Mouse (Mus musculus) forebrain, embryonic 16.5 days (tissue): ENCODE measurements around the gene Proca1. TPM values are rescaled to one million over a fixed set of nuclear protein-coding genes. Genes with fewer than 3 reads are reported as not detected.

Source experiments
- ATAC-seq: fragments of 200-750 bp; cut with Nextera tagmentation; 2 replicates; pipeline ENCODE4 v1.8.0; 2017; ENCODE audit warnings: mild to moderate bottlenecking, moderate library complexity
- H3K27ac ChIP-seq: fragments of 300-500 bp; sonication (generic); 2 replicates; pipeline ENCODE4 v1.5.1; 2014; ENCODE audit warnings: low read length, control low read depth
- H3K27me3 ChIP-seq: fragments of 300-500 bp; sonication (generic); replicated peaks from 2 replicates; pipeline ENCODE4 v1.6.1; 2014; ENCODE audit warnings: low read length; ENCODE audit not compliant: control insufficient read depth, insufficient read depth
- H3K36me3 ChIP-seq: fragments of 300-500 bp; sonication (generic); 2 replicates; pipeline ENCODE4 v1.6.1; 2014; ENCODE audit not compliant: control insufficient read depth, insufficient read depth
- H3K4me1 ChIP-seq: fragments of 300-500 bp; sonication (generic); replicated peaks from 2 replicates; pipeline ENCODE4 v1.6.1; 2014; ENCODE audit warnings: low read length; ENCODE audit not compliant: control insufficient read depth, insufficient read depth
- H3K4me2 ChIP-seq: fragments of 300-500 bp; sonication (generic); 2 replicates; pipeline ENCODE4 v1.6.1; 2014; ENCODE audit warnings: mild to moderate bottlenecking, low read length, control low read depth
- H3K4me3 ChIP-seq: fragments of 300-500 bp; sonication (generic); replicated peaks from 2 replicates; pipeline ENCODE4 v1.5.1; 2014; ENCODE audit warnings: mild to moderate bottlenecking, low read length, control low read depth
- H3K9ac ChIP-seq: fragments of 300-500 bp; sonication (generic); replicated peaks from 2 replicates; pipeline ENCODE4 v1.6.1; 2014; ENCODE audit warnings: low read depth, low read length, control low read depth
- H3K9me3 ChIP-seq: fragments of 300-500 bp; sonication (generic); 2 replicates; pipeline ENCODE4 v1.6.1; 2016; ENCODE audit warnings: low read length; ENCODE audit not compliant: control insufficient read depth
- WGBS: fragments of 180-500 bp; shearing (Covaris S2); extraction: QIAGEN DNeasy Blood & Tissue Kit; methylation state at CpG from one replicate; pipeline ENCODE4 v1.1.7; 2014; 5-methylcytosine and 5-hydroxymethylcytosine counted together
- microRNA-seq: library from miRNA; unstranded; fragments of <30 nt; microRNA quantifications from one replicate; pipeline ENCODE4, GENCODE M21; 2017
- polyA plus RNA-seq: library from polyadenylated mRNA; unstranded; fragments of >200 nt; fragmentation: Nextera tagmentation; extraction: Ambion mirVana; gene quantifications from 2 replicates; pipeline ENCODE4 v1.2.1, GENCODE M21; 2015

Gene Proca1
- polyA plus RNA-seq, 1 experiment from 2014 or later: 3.0 TPM

DNA sequence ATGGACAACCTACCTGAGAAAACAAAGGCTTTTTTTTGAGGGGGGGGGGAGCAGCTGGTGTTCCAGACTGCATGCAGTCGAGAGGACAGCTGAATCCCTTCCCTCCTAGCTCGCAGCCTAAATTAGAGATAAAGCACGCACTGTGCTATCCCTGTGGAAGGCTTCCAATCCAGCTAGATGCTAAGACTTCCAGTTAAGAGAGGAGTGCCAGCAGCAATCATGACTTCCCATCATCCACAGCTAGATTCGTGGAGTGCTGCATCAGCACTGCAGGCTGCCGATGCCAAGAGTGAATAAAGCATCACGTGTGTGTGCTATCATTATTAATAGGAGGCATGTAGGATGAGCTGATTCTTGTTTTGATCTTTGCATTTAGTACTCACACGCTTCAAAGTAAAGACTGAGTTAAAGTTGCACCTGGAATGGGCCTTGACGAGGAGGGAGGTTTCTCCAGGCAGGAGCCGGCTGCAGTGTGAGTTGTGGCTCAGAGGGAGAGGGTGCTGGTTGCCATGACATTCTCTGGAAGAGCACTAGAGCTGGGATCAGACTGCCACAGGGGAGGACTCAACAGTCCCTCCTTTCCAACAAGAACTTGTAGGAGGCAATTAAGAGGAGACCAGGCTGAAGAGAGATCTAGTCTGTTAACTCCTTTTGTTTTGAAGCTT is 47.1 kb downstream of the Proca1 start:
- Histone ChIP-seq H3K36me3 (peaks cover 3% of the 10 kb centered on the region), H3K4me2 (no peak overlapping the region), H3K27ac (no peak overlapping the region), H3K9me3 (no peaks in the 10 kb centered on the region), H3K4me3 (no peak overlapping the region), H3K27me3 (no peaks in the 10 kb centered on the region), H3K4me1 (peaks cover 11% of the 10 kb centered on the region; the same call in 1 of the 2 replicates), H3K9ac (no peak overlapping the region)
- ATAC-seq: no peak
- WGBS: 81% methylated on average over 9 of the region's 9 CpGs

DNA sequence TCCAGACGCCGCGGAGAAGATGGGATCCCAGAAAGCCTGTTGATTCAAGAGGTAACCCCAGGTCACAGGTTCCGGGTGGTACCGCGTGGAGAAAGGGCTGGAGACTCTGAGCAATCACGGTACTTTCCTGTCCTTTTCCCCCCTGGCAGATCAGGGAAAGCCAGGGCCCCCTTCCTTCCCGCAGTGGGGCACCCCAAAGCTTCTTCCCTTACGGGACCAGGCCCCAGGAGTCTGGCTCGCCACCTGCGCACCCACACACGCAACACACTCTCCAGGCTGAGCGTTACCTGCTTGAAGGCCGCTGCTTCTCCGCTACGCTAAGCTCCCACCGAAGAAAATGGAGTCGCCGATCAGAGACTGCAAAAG is 52.1 kb downstream of the Proca1 start:
- Histone ChIP-seq H3K27me3 (no peaks in the 10 kb centered on the region), H3K27ac (peak overlapping the region; percentile 97), H3K4me1 (peaks cover 31% of the 10 kb centered on the region), H3K4me2 (peak overlapping the region; percentile 84), H3K9me3 (no peaks in the 10 kb centered on the region), H3K4me3 (peak overlapping the region; percentile 76), H3K9ac (peak overlapping the region; percentile 77), H3K36me3 (no peaks in the 10 kb centered on the region)
- no peak for ATAC-seq
- WGBS: 1% methylated on average over 19 of the region's 19 CpGs

DNA sequence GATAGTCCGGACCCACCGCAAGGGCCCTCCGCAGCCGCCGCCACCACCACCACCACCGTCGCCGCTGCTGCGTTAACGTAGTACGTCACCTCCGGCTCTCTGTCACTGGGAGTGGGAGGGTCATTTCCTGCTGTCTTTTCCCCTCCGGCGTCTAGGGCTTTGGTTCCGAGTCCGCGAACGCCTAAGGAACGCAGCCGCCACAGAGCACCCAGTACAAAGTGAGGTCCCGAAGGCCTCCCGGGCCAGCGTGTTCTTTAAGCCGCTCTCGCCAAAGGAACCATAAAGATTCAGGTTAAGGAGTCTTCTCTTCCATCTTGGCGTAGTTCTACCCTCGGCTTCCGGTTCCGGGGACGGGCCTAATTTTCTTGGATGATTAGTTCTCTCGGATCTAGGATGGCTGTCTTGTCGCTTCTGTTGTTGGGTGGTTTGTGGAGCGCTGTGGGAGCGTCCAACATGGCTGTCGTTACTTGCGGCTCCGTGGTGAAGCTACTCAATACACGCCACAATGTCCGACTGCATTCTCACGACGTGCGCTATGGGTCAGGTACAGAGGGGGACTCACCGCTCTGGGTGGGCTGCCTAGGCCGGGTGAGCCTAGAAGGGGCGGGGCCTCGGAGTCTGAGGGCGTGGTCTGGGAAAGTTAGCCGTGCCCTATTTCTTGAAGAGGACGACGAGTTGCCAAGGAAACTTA is 52.6 kb downstream of the Proca1 start, which contains the start of the genes Sdf2 and Supt6:
TSS of gene Sdf2 (plus strand) at position 120 of the 691 bp plus-strand sequence.
TSS of gene Supt6 (minus strand) at position 361 of the 691 bp plus-strand sequence.
- Histone ChIP-seq H3K27me3 (no peaks in the 10 kb centered on the region), H3K4me3 (peak within 1 kb of the TSS; percentile 76), H3K36me3 (no peaks in the 10 kb centered on the region), H3K27ac (peak within 1 kb of the TSS; percentile 97), H3K4me1 (peaks cover 31% of the 10 kb centered on the region), H3K9ac (peak within 1 kb of the TSS; percentile 77), H3K4me2 (peak within 1 kb of the TSS; percentile 84), H3K9me3 (no peaks in the 10 kb centered on the region)
- peak; percentile 97 for ATAC-seq
- 0% methylated on average over 50 of the region's 50 CpGs for WGBS

DNA sequence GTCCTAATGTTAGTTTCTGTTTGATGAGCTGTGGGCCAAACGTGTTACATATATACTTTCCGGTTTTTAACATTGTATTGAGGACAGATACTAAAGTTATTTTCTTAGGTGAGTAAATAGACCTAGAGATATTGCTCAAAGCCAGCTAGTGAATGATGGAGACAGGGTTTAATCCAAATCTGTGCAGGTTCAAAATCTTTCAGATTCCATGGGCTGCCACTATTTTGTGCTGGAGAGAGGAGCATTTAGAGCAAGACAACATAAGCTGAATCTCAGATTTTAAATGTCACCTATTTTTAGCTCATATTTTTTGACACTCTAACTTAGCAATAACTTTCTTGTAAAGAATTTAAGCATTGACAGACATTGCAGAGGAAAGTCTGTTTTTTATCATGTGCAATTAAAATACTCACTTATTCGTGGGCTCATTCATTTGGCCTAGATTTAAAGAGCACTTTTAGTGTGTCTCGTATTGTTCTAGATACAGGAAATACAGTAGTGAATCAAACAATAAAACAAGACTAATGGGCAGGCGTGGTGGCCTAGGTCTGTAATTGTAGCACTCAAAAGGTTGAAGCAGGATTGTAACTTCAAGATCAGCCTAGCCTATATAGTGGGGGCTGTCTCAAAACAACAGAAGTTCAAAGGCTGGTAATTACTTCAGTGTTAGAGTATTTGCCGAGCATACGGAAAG is 53.3 kb downstream of the Proca1 start:
- H3K4me1 ChIP-seq: peaks cover 31% of the 10 kb centered on the region
- H3K36me3 ChIP-seq: no peaks in the 10 kb centered on the region
- no peak for ATAC-seq
- peak overlapping the region; percentile 61 for H3K4me2 ChIP-seq
- 54% methylated on average over 7 of the region's 7 CpGs for WGBS
- no peaks in the 10 kb centered on the region for H3K9me3 ChIP-seq
- H3K27me3 ChIP-seq: no peaks in the 10 kb centered on the region
- H3K4me3 ChIP-seq: peak overlapping the region; percentile 76
- no peak overlapping the region for H3K9ac ChIP-seq
- H3K27ac ChIP-seq: peak overlapping the region; percentile 97

DNA sequence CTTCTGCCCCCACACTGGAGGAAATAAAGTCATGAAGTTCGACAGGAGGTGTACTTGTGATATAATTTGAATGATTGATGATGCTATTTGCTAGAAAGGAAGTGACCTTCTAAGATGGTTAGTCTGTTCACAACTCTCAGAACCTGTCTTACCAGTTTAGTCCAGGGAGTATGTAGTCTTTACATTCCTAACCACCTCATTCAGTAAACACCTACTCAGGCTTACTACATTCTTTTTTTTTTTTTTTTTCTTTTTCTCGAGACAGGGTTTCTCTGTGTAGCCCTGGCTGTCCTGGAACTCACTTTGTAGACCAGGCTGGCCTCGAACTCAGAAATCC is 53.8 kb downstream of the Proca1 start:
- no peak overlapping the region for H3K9ac ChIP-seq
- H3K9me3 ChIP-seq: no peaks in the 10 kb centered on the region
- peak overlapping the region; percentile 61 for H3K4me2 ChIP-seq
- H3K36me3 ChIP-seq: no peaks in the 10 kb centered on the region
- no peak overlapping the region for H3K4me3 ChIP-seq
- no peak for ATAC-seq
- no peaks in the 10 kb centered on the region for H3K27me3 ChIP-seq
- peaks cover 31% of the 10 kb centered on the region for H3K4me1 ChIP-seq
- no peak overlapping the region for H3K27ac ChIP-seq
- WGBS: 66% methylated on average over 3 of the region's 3 CpGs

DNA sequence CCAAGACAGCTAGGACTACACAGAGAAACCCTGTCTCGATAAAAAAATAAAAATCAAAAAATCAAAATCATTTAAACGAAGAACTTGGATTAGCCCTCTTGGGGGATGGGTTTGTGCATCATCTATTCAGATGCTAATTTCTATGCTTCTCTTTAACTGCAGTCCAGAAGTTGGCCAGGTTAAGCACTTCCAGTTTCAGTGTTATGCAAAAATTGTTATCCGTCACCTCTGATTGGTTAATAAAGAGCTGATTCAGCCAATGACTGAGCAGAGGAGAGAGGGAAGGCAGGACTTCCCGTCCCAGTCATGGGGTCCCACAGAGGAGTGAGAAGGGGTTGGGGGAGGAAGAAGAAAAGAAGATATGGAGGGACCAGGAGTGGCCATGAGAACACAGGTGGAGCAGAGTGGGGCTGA is 54.5 kb downstream of the Proca1 start:
- Histone ChIP-seq H3K36me3 (no peaks in the 10 kb centered on the region), H3K4me3 (no peak overlapping the region), H3K9ac (no peak overlapping the region), H3K9me3 (no peaks in the 10 kb centered on the region), H3K27me3 (no peaks in the 10 kb centered on the region), H3K27ac (no peak overlapping the region), H3K4me2 (no peak overlapping the region), H3K4me1 (peaks cover 31% of the 10 kb centered on the region)
- no peak for ATAC-seq
- 57% methylated on average over 4 of the region's 4 CpGs for WGBS

Small RNAs within 50 kb of the gene (microRNA-seq; reads per million reads assigned to microRNA genes)
- not detected for gene Mir7653

Other genes starting within 250 kb of the Proca1 start
- gene Phf12, start 210.6 kb upstream of the Proca1 start, polyA plus RNA-seq: 20.6 and 23.0 TPM in 2 replicates
- gene Dhrs13, start 161.1 kb upstream of the Proca1 start, polyA plus RNA-seq: 29.5 and 33.8 TPM in 2 replicates
- 101 and 106 TPM in 2 replicates for gene Flot2, start 155.5 kb upstream of the Proca1 start, polyA plus RNA-seq
- 34.2 and 34.3 TPM in 2 replicates for gene Eral1, start 113.0 kb upstream of the Proca1 start, polyA plus RNA-seq
- 18.8 and 21.1 TPM in 2 replicates for gene Fam222b, start 98.7 kb upstream of the Proca1 start, polyA plus RNA-seq
- gene Traf4, start 27.8 kb upstream of the Proca1 start, polyA plus RNA-seq: 122 and 124 TPM in 2 replicates
- 5.1 and 6.0 TPM in 2 replicates for gene Nek8, start 16.7 kb upstream of the Proca1 start, polyA plus RNA-seq
- gene Tlcd1, start 16.7 kb upstream of the Proca1 start, polyA plus RNA-seq: 5.4 and 6.5 TPM in 2 replicates
- 758 and 831 TPM in 2 replicates for gene Rpl23a, start 9.8 kb upstream of the Proca1 start, polyA plus RNA-seq
- 53.9 and 56.9 TPM in 2 replicates for gene Rab34, start 5.0 kb upstream of the Proca1 start, polyA plus RNA-seq
- gene Sdf2, start 52.4 kb downstream of the Proca1 start, polyA plus RNA-seq: 71.8 and 73.0 TPM in 2 replicates
- gene Supt6, start 52.6 kb downstream of the Proca1 start, polyA plus RNA-seq: 33.7 and 34.6 TPM in 2 replicates
- 56.4 and 58.6 TPM in 2 replicates for gene 2610507B11Rik, start 68.4 kb downstream of the Proca1 start, polyA plus RNA-seq
- not detected in 2 replicates for gene BC030499, start 97.4 kb downstream of the Proca1 start, polyA plus RNA-seq
- 21.6 and 22.1 TPM in 2 replicates for gene Spag5, start 108.1 kb downstream of the Proca1 start, polyA plus RNA-seq
- 152 and 186 TPM in 2 replicates for gene Aldoc, start 129.6 kb downstream of the Proca1 start, polyA plus RNA-seq
- 61.1 and 61.4 TPM in 2 replicates for gene Pigs, start 135.0 kb downstream of the Proca1 start, polyA plus RNA-seq
- gene Unc119, start 150.1 kb downstream of the Proca1 start, polyA plus RNA-seq: 68.6 and 69.1 TPM in 2 replicates
- gene Foxn1, start 193.2 kb downstream of the Proca1 start, polyA plus RNA-seq: not detected in 2 replicates
- not detected in 2 replicates for gene Slc13a2, start 228.8 kb downstream of the Proca1 start, polyA plus RNA-seq